Mouse (Mus musculus) c-Kit-positive CD71-negative TER-119-negative erythroid progenitor cells, embryonic 14.5 days (primary cell): ENCODE data around the gene Gm42878.
A peak's percentile ranks its signal among the peaks of the same experiment; 100 is the strongest.
"Not testable (repeated sequence)": the region's sequence is repeated elsewhere in the genome, so short reads cannot be mapped to it uniquely, and the experiment has no call there.

Experiments
- DNase-seq: peaks from one replicate; pipeline ENCODE4 v3.0.0-alpha.2; 2013; ENCODE audit warnings: low read depth

Gene Gm42878

DNA sequence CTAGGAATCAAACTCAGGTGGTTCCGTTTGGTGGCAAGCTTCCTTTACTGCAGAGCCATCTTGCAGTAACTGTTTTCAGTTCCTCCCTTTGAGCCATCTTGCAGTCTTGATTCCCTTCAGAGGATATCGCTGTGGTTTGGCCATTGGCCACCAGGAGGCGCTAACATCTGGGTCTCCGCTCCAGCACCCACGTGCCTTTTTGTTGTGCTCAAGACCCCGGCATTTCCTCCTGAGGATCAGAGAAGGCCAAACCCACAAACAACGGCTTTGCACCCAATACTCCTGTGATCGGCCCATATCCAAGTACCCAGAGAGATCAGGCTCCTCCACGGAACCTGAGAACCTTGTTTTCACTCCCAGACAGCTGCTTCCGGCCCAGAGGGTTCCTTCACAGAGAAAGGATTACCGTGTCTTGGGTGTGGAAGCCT is 19.2 kb upstream of the Gm42878 start:
- DNase-seq: peak; percentile 87

DNA sequence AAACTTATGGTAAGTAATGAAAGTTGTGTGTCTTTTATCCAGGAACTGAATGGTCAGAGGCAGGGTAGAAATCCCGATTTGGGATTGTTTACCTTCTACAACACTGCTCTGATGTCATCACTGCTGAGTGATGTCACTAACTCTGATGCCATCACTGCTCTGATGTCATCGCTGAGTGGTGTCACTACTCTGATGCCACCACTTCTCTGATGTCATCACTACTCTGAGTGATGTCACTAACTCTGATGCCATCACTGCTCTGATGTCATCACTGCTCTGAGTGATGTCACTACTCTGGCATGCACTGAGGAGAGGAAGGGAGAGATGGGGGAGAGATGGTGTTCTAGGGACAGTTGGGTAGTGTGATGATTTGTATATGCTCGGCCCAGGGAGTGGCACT is 17.2 kb upstream of the Gm42878 start:
- DNase-seq: no peak

DNA sequence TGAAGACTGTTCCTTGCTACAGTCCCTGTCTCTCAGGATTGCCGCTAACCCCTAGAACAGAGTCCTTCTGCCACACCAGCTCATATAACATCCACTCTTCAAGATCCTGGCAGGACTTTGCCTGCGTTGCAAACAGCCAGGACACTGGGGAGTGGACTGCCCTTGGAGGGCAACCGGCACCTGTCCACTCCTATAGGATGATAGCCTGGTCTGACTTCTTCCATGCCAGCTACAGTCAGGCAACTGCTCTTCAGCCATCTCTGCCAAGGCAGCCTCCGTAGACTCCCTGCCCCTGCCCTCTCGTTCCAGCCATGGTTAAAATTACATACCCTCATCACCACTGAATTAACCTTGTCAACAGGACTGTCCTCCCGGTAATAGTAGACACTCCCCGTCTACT is 3.9 kb upstream of the Gm42878 start:
- DNase-seq: no peak

DNA sequence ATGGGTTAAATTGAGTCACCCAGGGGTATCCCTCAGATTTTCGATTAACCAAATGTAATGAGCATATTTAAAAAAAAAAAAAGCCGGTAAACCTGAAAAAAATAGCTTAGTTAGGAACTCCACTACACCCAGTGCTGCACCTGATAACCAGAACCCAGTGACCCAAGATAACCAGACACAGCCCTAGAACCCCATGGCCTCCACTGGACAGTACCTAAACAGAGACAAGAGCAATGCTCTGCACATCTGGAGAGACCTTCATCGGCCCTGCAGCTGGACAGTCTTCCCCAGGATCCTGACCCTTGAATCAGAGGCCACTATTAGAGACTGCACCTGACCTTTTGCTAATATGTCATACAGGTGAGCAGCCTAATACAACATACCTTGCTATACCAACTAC is 1.8 kb upstream of the Gm42878 start:
- no peak for DNase-seq

DNA sequence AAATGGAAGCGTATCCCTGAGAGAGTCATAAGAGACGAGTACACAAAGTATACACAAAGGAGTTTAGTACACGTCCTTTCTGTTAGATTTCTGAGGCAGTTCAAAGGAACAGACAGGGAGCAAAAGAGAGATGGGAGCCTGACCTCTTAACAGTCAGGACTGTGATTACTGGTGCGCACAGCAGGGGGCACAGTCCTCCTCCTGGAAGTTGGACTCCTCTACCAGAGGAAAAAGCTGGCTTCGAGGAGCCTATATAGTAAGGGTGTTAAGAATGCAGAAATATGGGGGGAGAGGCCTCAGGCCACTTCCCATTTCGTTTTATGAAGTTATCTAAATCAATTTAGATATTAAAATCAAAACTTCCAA is 1.2 kb upstream of the Gm42878 start:
- DNase-seq: peak; percentile 64

DNA sequence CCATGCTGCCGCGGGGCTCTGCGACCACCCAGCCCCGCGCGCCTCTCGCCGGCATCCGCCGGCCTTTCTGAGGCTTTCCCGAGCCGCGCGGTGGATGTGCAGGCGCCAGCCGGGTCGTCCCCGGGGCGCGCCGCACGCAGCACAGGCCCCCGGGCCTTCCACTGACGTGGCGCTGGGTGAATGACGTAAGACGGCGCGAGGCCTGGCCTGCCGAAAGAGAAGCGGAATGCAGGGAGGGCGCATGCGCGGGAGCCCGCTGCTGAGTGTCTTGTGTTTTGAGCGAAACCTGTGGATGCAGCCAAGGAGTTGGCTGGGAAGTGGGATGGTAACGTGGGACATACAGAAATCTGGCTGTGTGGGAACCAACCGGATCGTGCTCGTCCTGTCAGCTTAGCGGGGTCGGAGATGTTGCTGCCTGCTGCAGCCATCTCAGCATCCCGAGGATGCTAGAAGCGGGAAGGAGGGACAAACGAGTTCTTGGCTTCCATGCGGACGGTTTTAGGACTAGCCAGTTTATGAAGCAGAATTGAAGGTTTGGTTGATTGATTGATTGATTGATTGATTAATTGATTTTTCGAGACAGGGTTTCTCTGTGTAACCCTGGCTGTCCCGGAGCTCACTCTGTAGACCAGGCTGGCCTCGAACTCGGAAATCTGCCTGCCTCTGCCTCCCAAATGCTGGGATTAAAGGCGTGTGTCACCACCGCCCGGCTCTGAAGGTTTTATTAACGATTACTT is 679 bp upstream of the Gm42878 start, which contains the start of gene Mapkapk5:
TSS of gene Mapkapk5 (minus strand) at position 113 of the 737 bp plus-strand sequence.
- DNase-seq: peak; percentile 93

DNA sequence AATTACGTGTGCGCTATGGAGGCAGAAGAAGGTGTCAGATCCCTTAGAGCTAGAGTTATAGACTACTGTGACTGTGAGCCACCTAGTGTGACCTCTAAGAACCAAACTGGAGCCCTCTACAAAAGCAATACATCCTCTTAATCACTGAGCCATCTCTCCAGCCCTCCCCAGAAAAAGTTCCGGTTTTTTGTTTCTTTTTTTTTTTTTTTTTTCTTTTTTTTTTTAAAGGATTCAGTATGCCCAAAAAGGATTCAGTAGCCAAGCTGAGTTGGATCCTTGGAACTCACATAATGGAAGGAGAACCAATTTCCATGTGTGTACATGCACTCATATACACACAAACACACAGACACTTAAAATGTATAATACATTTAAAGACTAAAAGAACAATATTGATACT is 1.9 kb downstream of the Gm42878 start:
- DNase-seq: no peak

DNA sequence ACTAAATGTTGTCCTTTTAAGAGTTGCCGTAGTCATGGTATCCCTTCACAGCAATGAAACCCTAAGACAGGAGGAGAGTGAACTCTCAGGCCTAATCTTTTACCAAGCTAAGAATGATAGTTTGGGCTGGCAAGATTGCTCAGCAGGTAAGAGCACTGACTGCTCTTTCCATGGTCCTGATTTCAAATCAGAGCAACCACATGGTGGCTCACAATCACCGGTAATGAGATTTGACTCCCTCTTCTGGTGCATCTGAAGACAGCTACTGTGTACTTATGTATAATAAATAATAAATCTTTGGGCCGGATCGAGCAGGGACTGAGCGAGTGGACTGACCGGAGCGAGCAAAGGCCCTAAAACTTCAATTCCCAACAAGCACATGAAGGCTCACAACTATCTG is 4.0 kb downstream of the Gm42878 start:
- no peak for DNase-seq

DNA sequence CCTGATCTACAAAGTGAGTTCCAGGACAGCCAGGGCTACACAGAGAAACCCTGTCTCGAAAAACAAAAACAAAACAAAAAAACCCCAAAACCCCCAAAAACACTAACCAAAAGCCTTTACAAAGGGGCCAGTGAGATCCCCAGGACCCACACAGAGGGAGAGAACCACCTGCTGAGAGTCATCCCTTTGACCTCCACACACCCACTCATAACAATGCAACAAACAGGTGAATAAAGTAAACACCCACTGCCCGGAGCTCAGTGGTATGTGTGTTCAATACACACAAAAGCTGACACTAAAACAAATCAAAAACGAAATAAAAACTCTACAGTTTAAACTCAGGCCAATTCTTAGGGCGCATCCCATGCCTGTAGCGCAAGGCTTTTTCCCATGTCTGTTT is 5.2 kb downstream of the Gm42878 start:
- DNase-seq: no peak

DNA sequence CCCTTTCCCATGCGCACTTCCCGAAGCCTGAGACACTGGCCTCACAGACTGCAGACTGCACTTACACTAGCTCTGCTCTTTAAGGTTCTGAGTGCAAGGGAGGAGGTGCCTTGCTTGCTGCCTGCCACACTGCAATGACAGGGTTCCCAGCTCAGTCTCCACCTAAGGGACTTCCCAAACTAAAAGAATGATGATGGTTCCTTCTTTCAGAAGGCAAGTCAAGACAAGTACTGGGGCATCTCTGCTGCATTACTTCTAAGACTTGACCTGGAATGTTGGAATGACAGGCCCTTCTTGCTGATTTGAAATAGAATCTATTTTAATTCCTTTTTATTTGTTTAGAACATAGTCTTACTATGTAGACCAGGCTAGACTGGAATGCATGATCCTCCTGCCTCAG is 7.7 kb downstream of the Gm42878 start:
- DNase-seq: no peak

DNA sequence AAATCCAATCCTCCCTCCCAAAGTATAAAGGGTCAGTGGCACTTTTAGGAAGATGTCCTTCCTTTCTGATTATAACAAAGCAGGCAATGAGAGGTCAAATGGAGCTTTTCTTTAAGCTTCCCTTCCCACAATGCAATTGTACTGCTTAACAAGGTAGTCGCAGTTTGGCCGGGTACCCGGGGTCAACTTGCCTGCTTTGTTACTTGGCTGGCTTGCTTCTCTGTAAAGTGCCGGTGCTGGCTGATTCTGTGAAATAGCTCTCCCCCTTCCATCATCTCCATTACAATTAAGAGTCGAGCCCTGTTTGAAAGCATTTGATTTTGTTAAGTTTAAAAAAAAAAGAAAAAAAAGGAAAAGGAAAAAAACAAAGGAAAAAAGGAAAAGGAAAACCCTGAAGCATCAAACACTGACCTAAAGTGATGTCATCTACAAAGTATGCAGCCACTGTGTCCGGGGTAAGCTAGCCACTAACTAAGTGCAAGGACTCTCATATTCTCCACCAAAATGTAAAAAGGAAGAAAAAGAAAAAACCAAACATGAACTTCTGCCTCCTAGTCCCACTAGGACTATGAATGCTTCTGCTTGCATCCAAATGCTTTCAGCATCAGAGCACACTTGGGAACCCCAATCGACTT is 8.2 kb downstream of the Gm42878 start:
- DNase-seq: no peak

DNA sequence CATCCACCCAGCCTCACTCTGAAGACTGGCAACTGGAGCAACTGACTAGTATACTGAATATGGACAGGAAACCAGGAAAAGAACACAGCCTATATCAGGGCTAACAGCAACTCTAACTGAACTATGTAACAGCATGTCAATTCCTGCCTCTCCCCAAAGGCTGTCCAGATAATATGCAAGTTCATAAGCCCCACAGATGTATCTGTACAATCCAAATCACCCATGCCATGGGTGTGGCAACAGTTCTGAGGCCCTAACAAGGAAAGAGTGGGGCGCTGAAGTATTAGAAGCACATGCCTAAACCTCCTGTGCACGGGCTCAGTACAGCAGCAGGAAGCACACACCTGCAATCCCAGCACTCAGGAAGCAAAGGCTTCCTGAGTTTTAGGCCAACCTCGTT is 10.2 kb downstream of the Gm42878 start:
- no peak for DNase-seq

DNA sequence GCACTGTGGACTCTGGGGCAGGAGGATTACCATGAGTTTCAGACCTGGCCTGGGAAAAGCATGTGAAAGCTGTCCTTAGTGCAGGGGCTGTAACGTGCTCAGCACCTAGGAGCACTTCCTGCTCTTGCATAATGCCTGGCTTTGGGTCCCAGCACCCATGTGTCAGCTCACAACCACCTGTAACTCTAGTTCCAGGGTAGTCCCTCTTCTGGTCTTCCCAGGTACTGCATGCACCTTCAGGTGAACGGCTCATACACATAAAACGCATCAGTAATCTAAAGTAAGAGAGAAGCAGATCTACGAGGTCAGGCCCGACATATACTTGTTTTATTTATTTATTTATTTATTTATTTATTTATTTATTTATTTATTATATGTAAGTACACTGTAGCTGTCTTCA is 10.8 kb downstream of the Gm42878 start:
- DNase-seq: no peak

DNA sequence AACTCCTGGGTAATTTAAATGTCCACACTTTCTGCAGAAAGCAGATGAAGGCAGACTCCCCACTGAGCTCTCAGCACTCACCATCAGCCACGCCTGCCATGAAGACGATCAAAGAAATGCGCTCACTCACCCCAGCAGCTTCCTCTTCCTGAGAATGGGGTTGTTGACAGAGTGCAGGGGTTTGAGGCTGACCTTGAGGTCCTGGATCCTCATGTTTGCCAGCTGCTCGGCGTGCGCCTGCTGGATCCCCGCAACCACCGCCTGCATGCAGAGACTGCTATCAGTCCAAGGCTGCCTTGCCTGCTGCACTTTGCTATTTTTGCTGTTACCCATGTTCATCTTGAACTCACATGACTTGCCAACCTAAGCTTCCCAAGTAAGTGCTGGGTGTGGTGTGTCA is 18.3 kb downstream of the Gm42878 start:
- DNase-seq: no peak

DNA sequence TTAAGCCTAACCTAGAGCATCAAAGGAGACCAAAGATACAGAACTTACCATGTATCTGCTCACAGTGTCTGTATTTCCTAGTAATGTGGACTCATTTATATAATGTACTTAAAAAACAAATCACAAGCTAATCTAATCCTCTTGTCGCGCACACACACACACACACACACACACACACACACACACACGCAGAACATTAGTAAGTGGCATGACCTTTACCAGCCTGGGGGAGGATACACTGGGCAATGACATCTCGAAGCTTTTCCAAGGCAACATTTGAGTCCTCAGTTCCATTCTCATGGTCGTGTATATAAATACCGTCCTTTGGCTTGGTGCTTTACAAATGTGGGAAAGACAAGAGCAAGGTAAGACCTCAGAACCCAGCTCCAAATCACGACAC is 18.8 kb downstream of the Gm42878 start:
- no peak for DNase-seq

DNA sequence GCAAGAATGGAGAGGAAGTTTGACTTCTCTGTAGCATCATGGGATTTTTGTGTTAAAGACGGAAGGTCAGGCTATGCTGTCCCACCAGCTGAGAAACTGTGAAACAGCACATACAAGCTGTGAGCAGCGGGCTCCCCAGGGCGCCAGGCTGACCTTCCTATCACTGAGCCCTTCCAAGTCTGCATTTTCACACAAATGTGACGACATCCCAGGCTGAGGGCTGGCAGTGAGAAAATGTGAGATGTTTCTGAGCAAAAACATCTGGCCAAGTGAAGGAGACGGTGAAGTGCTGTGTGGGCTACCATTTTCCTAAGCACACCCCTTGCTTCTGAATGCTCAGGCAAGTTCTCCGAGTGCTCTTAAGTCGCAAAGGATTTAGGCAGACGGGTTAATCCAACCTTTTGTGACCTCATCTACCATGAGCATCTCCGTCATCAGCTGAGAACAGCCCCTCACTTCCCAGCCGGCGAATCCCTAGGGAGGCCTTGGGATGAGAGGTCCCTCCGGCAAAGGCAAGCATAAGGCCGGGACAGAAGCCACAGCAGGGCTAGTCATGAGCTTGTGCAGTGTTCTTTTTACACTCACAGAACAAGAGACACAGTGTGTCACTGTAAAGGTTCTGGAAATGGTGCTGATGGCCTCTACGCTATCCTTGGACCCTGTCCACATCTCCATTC is 19.4 kb downstream of the Gm42878 start:
- DNase-seq: no peak

DNA sequence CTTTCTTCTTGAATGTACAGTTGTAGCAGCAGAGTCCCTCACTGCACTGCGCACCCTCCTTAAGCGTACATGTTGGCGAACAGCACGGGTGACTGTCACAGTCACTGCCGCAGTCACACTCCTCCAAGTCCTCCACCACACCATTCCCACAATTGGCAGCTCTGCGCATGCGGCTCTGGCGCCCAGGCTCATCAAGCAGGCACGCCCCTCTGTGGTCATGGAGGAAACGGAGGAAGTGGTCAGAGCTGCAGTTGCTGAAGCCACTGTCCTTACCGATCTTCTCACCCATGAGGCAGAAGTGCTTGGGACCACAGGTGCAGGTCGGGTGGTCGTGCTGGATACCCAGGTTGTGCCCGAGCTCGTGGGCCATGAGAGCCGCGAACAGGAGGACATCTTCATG is 25.5 kb downstream of the Gm42878 start:
- peak; percentile 18 for DNase-seq

DNA sequence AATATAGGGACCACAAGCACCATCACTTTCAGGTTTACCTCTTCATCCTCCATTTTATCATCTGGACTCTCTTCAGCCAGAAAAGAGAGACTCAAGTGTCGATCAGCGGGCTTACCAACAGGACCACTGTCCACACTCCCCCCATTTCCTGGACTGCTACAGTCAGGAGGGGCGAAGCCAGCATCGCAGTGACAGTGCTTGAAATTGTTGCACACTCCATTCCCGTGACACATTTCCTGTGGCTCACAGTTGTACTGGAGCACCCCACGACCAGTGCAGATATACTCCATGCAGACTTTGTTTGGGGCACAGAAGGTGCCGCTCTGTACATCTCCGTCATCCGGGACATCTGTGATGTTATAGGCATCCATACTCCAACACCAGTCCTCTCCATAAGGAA is 26.3 kb downstream of the Gm42878 start:
- no peak for DNase-seq

DNA sequence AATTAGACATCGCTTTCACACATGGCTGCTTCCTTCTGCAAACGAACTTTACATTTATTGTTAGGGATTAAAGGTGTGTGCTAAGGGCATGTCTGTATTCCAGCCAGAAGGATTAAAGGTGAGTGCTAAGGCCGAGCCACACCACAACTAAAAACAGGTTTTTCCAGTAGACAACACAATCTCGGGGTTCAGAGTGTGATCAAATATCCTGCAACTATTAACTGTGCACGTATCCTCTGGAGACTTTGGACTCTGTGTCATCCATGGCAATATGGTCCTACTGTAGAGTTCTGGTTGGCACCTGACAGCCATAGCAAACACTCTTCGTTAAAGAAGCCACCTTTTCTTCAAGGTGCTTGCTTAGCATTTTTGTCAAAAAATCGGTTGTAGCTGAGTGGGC is 35.3 kb downstream of the Gm42878 start:
- DNase-seq: no peak

DNA sequence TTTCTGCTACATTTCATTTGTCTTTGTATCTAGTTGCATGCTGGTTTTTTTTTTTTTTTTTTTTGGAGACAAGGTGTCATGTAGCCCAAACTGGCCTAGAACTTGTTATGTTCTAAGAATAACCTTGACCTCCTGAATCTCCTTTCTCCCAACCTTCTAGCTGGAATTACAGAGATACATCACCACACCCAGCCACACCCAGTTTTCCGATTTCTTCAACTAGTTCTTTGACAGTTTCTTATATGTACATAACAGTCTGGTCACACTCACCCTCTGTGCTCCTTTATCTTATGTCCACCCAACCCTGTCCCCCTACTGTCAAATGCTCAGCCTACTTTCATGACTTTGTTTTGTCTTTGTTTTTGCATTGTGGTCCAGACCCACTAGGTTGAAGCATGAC is 38.4 kb downstream of the Gm42878 start:
- DNase-seq: no peak

DNA sequence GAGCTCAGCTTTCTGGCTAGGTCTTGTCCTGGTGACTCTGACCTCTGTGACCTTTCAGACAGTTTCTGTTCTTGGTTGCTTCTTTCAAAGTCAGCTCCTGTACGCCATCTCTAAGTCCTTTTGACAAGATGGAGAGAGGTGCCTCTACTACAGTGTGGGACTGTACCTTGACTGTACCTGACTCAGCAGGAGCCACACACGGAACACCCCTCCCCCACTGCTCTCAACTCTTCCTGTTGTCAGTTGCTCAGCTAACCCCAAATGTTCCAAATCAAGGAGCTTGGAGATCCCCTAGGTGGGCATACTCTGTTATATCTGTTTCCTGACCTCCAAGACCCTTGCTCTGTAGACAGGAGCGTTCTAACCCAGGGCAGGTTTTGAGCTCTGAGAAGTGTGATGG is 42.1 kb downstream of the Gm42878 start, which contains the start of gene Adam1b:
TSS of gene Adam1b (minus strand) at position 205 of the 400 bp plus-strand sequence.
- DNase-seq: no peak

DNA sequence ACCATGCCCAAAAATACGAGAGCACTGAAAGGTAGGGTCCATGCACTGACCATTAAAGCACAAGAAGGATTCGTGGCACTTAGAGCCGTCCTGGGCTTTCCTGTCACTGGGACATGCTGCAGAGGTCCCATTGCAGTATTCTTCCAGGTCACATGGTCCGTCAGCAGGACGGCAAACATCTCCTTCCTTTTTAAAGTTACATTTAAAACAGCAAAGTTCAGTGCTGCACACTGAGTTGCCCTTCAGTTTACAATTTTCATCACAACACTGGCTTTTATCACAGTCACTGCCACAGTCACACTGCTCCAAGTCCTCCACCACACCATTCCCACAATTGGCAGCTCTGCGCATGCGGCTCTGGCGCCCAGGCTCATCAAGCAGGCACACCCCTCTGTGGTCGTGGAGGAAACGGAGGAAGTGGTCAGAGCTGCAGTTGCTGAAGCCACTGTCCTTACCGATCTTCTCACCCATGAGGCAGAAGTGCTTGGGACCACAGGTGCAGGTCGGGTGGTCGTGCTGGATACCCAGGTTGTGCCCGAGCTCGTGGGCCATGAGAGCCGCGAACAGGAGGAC is 43.8 kb downstream of the Gm42878 start:
- not testable (repeated sequence) for DNase-seq

DNA sequence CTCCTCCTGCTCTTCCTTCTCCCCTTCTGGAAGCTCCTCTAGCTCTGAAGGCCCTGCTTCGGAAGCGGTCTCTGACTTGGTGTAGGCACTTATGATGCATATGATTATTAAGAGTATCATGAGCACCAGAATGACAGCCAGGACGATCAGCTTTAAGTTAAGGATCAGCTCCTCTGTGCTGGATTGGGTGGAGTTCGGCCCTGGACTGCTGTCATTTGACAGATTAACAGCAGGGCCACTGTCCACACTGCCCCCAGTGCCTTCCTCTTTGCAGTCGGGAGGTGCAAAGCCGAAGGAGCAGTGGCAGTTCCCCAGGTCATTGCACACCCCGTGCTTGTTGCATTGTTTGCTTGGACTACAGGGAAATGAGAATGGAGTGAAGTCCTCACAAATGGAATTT is 44.6 kb downstream of the Gm42878 start:
- DNase-seq: no peak
